Mouse (Mus musculus) stomach, postnatal 0 days (tissue): ENCODE data around the gene Hist3h2ba. TPM values are rescaled to one million over a fixed set of nuclear protein-coding genes. Genes with fewer than 3 reads are reported as not detected.

Experiments
- ATAC-seq: fragments of 200-750 bp; cut with Nextera tagmentation; 2 replicates; pipeline ENCODE4 v1.8.0; 2017; ENCODE audit not compliant: low FRiP score, low TSS enrichment
- DNase-seq: peaks from one replicate; pipeline ENCODE4 v3.0.0-alpha.2; 2016; ENCODE audit warnings: low spot score
- H3K27ac ChIP-seq: fragments of 300-500 bp; sonication (generic); replicated peaks from 2 replicates; pipeline ENCODE4 v1.5.1; 2014; ENCODE audit warnings: mild to moderate bottlenecking, control low read depth
- H3K27me3 ChIP-seq: fragments of 300-500 bp; sonication (generic); 2 replicates; pipeline ENCODE4 v1.6.1; 2014; ENCODE audit warnings: low read length; ENCODE audit not compliant: control insufficient read depth, insufficient read depth
- H3K36me3 ChIP-seq: fragments of 300-500 bp; sonication (generic); 2 replicates; pipeline ENCODE4 v1.6.1; 2014; ENCODE audit warnings: low read length, mixed read lengths; ENCODE audit not compliant: control insufficient read depth, insufficient read depth
- H3K4me1 ChIP-seq: fragments of 300-500 bp; sonication (generic); replicated peaks from 2 replicates; pipeline ENCODE4 v1.6.1; 2014; ENCODE audit warnings: antibody characterized with exemption; ENCODE audit not compliant: control insufficient read depth, insufficient read depth
- H3K4me2 ChIP-seq: fragments of 300-500 bp; sonication (generic); replicated peaks from 2 replicates; pipeline ENCODE4 v1.6.1; 2014; ENCODE audit warnings: low read depth, mild to moderate bottlenecking, control low read depth, moderate library complexity
- H3K4me3 ChIP-seq: fragments of 300-500 bp; sonication (generic); 2 replicates; pipeline ENCODE4 v1.5.1; 2014; ENCODE audit warnings: low read depth, low read length, control low read depth
- H3K9ac ChIP-seq: fragments of 300-500 bp; sonication (generic); 2 replicates; pipeline ENCODE4 v1.6.1; 2014; ENCODE audit warnings: mild to moderate bottlenecking, low read length, control low read depth, mixed read lengths
- H3K9me3 ChIP-seq: fragments of 300-500 bp; sonication (generic); 2 replicates; pipeline ENCODE4 v1.6.1; 2016; ENCODE audit warnings: low read length; ENCODE audit not compliant: control insufficient read depth
- CTCF ChIP-seq: IDR thresholded peaks from 2 replicates; pipeline ENCODE4 v1.5.1; 2016; ENCODE audit warnings: antibody characterized with exemption, low read depth, mild to moderate bottlenecking, moderate library complexity
- EP300 ChIP-seq: optimal IDR thresholded peaks from 2 replicates; pipeline ENCODE3; 2016; ENCODE audit warnings: antibody characterized with exemption
- WGBS: fragments of 180-500 bp; shearing (Covaris S2); extraction: QIAGEN DNeasy Blood & Tissue Kit; methylation state at CpG from one replicate; pipeline ENCODE4 v1.1.7; 2014; 5-methylcytosine and 5-hydroxymethylcytosine counted together
- polyA plus RNA-seq: library from polyadenylated mRNA; unstranded; fragments of >200 nt; fragmentation: Nextera tagmentation; extraction: Ambion mirVana; gene quantifications from 2 replicates; pipeline ENCODE4 v1.2.1, GENCODE M21; 2015

The Hist3h2ba gene
- polyA plus RNA-seq, 1 experiment from 2014 or later = 7.5 TPM

DNA sequence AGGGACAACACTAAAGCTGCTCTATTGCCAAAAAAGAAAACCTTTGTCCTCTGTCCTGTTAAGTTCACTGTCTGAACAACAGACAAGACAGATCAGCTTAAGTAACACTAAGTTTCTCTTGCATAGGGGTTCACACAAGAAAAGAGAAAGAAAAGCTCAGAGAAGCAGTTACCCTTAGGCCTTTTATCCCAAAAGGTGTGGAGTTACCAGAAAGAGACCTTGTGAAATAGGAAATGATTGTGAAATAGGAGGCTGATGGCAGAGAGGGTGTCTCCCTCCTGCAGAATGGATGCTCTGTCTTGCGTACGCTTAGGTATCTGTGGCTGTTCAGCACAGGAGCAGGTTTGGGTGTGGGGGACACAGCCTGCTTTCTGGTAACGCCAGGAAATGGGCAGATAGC is 30.5 kb downstream of the Hist3h2ba start:
- Histone ChIP-seq H3K27ac (peak overlapping the region; percentile 65), H3K27me3 (no peaks in the 10 kb centered on the region), H3K4me2 (peak overlapping the region; percentile 96), H3K9ac (peak overlapping the region; percentile 92), H3K4me1 (peaks cover 5% of the 10 kb centered on the region), H3K9me3 (no peaks in the 10 kb centered on the region), H3K4me3 (peak overlapping the region; percentile 98), H3K36me3 (no peaks in the 10 kb centered on the region; the same call in 1 of the 2 replicates)
- TF ChIP-seq CTCF (no peak), EP300 (no peak)
- ATAC-seq (no peak), DNase-seq (no peak)
- WGBS = 54% methylated on average over 3 of the region's 3 CpGs

DNA sequence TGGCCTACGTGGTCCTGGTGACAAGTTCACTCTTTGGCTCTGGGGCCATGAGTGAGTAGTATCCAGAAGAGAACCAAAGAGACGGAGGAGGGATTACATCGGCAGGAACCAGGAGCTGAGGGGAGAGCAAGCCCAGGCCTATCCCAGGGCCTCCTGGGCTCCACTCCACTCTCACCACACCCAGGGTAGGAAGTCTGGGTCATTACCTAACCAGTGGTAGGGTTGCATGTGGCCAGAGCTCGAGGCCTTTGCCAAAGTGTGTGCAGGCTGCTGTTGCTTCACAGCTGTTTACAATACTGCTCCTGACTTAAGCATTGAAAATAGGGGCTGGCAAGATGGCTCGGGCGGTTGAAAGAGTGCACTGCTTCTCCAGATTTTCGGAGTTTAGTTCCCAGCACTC is 30.9 kb downstream of the Hist3h2ba start:
- Histone ChIP-seq H3K4me1 (peaks cover 5% of the 10 kb centered on the region), H3K4me2 (peak overlapping the region; percentile 96), H3K4me3 (peak overlapping the region; percentile 98), H3K36me3 (no peaks in the 10 kb centered on the region; the same call in 1 of the 2 replicates), H3K27me3 (no peaks in the 10 kb centered on the region), H3K9me3 (no peaks in the 10 kb centered on the region), H3K27ac (peak overlapping the region; percentile 65), H3K9ac (peak overlapping the region; percentile 92)
- peak; percentile 40 for ATAC-seq
- TF ChIP-seq CTCF (no peak), EP300 (no peak)
- DNase-seq = no peak
- 54% methylated on average over 7 of the region's 7 CpGs for WGBS

DNA sequence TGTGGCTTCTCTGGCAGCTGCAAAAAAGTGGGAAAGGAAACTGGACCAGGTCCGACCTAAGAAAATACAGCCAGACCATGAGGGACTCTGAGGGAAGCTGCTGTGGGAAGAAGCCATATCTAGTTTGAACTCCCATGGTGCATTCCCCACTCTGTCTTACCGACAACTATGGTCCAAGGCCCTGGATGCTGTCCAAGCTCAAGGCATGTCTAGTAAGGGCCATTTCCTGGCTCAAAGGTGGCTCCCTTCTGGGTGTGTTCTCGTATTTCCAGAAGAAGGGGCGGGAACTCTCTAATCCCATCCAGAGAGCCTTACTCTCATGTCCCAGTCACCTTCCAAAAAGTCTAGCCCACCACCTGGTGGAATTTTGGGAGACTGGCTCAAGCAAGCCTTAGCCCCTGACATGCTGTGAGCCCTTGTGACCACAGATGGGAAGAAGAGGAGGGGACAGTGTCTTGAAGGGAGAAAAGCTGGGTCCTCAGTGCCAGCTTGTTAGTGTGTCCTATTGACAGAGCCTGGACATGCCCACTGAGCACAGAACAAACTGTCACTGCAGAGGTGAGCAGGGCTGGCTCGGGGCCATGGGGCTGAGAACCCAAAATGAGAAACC is 31.8 kb downstream of the Hist3h2ba start:
- Histone ChIP-seq H3K4me2 (peak overlapping the region; percentile 96), H3K4me3 (peak overlapping the region; percentile 1; the same call in 1 of the 2 replicates), H3K9ac (0 out of 2 replicates have a peak overlapping the region, but pooled peaks have one; percentile 18), H3K4me1 (peaks cover 5% of the 10 kb centered on the region), H3K36me3 (peaks cover 5% of the 10 kb centered on the region; the same call in 1 of the 2 replicates), H3K9me3 (no peaks in the 10 kb centered on the region), H3K27ac (no peak overlapping the region), H3K27me3 (no peaks in the 10 kb centered on the region)
- DNase-seq = no peak
- 38% methylated on average over 5 of the region's 5 CpGs for WGBS
- TF ChIP-seq CTCF = no peak
- TF ChIP-seq EP300 = no peak
- ATAC-seq = no peak

DNA sequence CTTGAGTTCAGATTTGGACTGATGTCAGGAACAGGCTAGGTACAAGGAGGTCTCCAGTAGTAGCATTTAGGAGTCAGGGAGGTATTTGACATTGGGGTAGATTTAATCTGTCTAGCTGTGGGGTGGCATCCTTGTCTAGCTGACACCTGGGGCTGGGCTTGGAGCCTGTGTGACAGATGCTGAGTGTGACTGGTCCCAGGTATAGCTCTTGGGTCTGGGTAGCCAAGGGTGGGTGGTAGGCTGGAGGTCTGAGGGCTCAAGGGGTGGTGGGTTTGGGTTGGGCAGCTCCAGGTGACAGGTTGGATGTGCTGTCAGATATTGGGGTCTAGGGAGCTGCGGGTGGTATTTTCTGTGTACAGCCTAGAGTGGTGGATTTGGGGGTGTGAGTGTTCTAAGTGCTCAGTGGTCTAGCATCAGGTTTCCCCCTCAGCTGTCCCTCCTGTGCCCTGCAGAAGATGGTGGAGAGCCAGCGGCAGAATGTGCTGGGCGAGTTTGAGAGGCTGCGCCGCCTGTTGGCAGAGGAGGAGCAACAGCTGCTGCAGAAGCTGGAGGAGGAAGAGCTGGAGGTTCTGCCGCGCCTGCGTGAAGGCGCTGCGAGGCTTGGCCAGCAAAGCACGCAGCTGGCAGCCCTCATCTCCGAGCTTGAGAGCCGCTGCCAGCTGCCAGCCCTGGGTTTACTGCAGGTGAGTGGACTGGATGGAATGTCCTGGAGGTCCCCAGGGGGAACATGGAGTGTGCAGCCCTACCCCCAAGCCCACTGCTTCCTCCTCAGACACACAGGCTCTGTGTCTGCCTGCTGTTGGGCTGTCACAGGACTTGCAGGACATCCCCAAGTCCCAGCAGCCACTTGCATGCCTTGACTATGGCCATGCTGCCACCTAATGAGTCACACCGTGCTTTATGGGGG is 33.1 kb downstream of the Hist3h2ba start:
- no peaks in the 10 kb centered on the region for H3K27me3 ChIP-seq
- peak; percentile 61 for DNase-seq
- H3K4me1 ChIP-seq = peaks cover 5% of the 10 kb centered on the region
- no peak overlapping the region for H3K4me2 ChIP-seq
- no peak for ATAC-seq
- WGBS = 36% methylated on average over 14 of the region's 14 CpGs
- no peak overlapping the region for H3K9ac ChIP-seq
- H3K27ac ChIP-seq = no peak overlapping the region
- TF ChIP-seq EP300 = no peak
- peak; percentile 73 for TF ChIP-seq CTCF
- H3K36me3 ChIP-seq = peaks cover 9% of the 10 kb centered on the region; the same call in 1 of the 2 replicates
- H3K4me3 ChIP-seq = no peak overlapping the region
- no peaks in the 10 kb centered on the region for H3K9me3 ChIP-seq

DNA sequence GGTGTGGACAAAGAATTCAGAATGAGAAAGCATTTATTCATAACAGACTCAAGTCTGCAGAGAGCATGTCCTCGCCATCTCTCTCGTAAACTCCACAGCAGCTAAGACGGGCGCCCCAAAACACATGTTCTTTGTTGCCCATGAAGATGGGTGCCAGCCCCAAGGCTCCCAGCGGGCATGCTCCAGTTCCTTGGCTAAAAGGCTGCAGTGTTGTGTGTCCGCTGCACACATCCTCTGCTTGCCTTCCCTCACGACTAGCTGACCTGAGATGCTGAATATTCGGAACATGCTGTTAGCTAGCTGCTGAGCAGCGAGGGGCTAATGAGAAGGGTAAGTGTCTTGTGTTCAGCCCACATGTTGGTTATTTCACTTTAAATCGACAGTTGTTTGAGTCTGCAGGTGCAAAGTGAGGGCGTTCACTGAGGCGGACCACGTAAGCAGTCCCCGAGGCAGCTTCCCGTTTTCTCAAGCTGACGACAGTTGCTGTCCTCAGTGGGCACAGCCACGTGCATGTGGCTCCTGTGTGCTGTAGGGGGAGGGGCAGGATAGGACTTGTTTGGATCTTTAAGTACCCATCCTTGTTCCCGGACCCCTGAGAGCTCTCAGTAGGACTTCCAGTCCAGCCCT is 33.9 kb downstream of the Hist3h2ba start:
- no peak for DNase-seq
- ATAC-seq = no peak
- Histone ChIP-seq H3K9ac (no peak overlapping the region), H3K4me2 (no peak overlapping the region), H3K27ac (no peak overlapping the region), H3K4me1 (peaks cover 2% of the 10 kb centered on the region; the same call in 1 of the 2 replicates), H3K27me3 (no peaks in the 10 kb centered on the region), H3K36me3 (peaks cover 13% of the 10 kb centered on the region; the same call in 1 of the 2 replicates), H3K9me3 (no peaks in the 10 kb centered on the region), H3K4me3 (no peak overlapping the region)
- 89% methylated on average over 18 of the region's 18 CpGs for WGBS
- TF ChIP-seq EP300 (no peak), CTCF (no peak)
